Mouse (Mus musculus) adipocyte (in vitro differentiated cells): Measurements from ENCODE around the gene Chd3.

Experiments
- DNase-seq: peaks from one replicate; pipeline ENCODE4 v3.0.0-alpha.2; 2016; ENCODE audit warnings: low spot score

Chd3 gene

GRCm38 (mm10) chr11:69389531-69390399 lies 20.6 kb upstream of the Chd3 start:
- DNase-seq: peak; percentile 95

DNA sequence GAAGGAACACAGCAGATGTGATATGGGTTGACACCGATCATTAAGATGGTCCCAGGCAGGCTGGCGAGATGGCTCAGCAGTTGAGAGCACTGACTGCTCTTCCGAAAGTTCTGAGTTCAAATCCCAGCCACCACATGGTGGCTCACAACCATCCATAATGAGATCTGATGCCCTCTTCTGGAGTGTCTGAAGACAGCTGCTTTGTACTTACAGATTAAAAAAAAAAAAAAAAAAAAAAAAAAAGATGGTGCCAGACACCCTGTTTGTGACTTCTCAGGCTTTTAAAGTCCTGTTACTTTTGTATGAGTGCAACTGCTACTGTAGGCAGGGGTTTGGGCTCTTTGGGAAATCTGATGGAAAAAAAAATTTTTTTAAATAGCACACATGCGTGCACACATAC lies 19.5 kb upstream of the Chd3 start:
- DNase-seq: no peak

DNA sequence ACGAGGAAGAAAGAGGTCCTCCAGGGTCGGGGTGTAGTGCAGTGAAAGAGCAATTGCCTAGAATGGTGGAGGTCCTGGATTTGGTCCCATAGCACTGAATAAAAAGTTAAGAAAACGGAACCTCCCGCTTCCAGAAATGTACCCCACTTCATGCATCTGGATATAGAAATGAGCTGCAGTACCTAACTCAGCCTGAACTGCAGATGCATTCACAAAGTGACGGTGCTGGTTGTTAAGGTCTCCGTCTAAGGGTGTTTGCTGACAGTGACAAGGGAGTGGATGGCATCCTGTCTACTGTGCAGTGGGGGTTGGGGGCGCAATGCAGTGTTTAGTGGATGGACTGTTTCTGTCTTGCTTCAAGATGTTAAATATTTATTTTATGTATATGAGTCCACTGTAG lies 17.6 kb upstream of the Chd3 start:
- no peak for DNase-seq

DNA sequence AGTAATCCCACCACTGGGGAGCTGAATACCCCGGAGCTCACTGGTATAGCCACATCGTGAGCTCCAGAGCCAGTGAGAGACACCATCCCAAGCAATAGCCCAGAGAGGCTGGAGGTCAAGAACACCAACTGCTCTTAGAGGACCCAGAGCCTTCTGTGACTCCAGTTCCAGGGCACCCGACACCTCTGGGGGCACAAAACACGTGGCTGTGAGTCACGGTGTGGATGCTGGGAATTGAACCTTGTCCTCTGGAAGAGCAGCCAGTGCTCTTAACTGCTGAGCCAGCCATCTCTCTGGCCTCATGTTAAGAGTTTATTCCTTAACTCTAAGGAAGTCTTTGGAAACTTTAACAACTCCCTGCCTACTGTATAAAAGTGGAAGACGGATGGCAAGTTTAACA lies 15.8 kb upstream of the Chd3 start:
- no peak for DNase-seq

- DNase-seq: no peak
Observed at GRCm38 (mm10) chr11:69382478-69383105, 13.4 kb upstream of the Chd3 start.

GRCm38 (mm10) chr11:69381356-69381755 lies 12.2 kb upstream of the Chd3 start:
- DNase-seq: no peak

- DNase-seq: no peak
Observed at GRCm38 (mm10) chr11:69379600-69379999, 10.4 kb upstream of the Chd3 start.

- DNase-seq: no peak
Observed at GRCm38 (mm10) chr11:69377766-69378165, 8.6 kb upstream of the Chd3 start.

GRCm38 (mm10) chr11:69375646-69376045 lies 6.4 kb upstream of the Chd3 start:
- no peak for DNase-seq

- no peak for DNase-seq
Observed at GRCm38 (mm10) chr11:69373223-69373965, 4.2 kb upstream of the Chd3 start.

GRCm38 (mm10) chr11:69372780-69373170 lies 3.6 kb upstream of the Chd3 start:
- DNase-seq: no peak

DNA sequence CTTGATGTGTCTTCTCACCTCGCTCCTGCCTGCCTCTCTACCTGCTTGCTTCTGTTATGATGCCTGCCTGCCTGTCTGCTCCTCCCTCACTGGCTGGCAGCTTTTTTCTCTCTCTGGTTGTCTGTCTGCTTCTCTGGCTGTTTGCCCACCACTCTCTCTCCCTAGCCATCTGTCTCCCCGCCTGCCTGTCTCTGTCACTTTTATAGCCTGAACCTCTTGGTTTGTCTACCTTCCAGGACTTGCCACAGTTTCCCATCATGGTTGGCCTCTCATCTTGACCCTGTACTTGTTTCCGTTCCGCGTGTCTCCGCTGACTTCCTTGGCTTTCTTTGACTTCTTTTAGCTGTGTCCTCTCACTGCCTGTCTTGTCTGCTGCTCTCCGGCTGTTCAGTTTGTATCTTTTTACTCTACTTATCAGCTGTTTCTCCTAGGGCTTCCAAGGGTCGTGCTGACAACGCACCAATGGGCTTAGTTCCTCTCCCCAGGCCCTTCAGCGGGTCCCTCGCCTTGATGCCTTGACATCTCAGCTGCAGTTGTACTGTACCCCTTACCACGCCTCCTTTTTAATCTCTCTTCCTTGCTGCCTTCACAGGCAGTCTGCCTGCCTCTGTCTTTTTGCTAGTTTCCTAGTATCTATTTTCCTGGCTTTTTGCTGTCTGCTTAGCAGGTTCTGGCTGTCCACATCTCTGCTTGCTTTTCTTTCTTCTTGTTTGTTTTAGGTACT lies 3.0 kb upstream of the Chd3 start:
- no peak for DNase-seq

DNA sequence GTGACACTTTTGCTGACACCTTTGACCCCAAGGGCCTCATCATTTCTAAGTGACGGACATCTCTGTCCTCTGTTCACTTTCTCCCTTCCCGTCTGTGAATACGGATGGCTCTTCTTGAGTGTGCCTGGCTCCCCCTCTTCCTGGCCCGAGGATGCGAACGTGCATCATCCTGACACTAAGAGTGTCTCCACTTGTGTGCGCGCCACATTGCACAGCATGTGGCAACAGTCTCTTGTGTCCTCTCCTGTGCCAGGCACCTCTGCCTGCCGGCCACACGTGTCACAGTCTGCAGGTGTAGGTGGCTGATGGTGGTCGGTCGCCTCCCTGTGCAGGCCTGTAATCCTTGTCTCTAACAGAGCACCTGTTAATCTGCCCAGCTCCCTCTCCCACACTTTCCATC lies 2.4 kb upstream of the Chd3 start:
- no peak for DNase-seq

DNA sequence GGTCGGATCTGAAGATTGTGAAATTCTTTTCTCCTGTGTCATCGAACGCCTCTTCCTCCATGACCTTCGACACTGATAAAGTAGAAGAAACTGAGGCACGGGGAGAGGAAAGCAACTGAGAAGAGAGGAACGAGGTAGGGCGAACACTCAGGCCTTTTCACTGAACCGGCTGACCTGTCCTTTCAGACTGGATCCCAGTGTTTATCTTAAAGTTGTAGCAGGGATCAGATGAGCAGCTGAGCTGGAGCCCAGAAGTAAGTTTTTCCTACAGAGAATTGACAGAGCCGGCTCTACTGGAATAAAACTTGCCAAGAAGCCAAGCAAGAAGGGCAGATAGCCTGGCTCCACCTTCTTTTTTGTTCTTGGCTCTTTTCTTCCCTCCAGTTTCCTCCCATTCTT lies 1.6 kb upstream of the Chd3 start:
- DNase-seq: peak; percentile 64

DNA sequence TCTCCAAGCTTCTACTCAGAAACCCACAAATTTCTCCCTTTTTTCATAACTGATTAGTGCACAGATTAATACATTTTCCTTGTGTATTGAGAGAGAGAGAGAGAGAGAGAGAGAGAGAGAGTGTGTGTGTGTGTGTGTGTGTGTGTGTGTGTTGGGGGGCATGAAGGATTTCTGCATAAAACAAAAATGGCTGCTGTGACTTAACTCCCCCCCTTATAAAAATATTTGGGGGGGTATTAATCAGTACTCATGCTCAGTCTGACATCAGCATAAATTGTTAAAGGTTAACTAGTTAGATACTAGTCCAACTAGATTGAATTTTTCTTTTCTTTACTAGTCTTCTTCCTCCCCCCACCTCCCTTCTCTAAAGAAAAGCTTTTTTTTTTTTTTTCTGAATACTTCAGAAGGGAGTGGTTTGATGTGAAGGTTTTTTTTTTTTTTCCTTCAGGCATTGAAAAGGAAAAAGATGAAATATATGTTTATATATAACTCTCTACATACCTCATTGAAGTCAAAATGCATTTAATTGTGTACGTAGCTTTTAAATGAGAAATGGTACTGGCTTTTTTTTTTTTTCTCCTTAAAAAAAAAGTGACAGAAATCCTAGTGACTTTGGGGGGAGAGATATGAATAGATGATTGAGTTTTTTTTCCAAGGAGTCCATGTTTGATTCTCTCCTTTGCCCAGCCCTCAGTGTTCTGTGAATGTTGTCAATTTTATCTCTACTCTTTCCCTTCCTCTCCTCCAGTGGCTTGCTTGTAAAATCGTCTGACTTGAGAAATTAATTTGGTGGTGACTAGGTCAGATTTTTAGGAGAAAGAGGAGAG lies 997 bp upstream of the Chd3 start:
- no peak for DNase-seq

GRCm38 (mm10) chr11:69368356-69369214 lies 621 bp downstream of the Chd3 start:
- peak; percentile 38 for DNase-seq

GRCm38 (mm10) chr11:69367616-69368355 lies 1.4 kb downstream of the Chd3 start:
- DNase-seq: peak; percentile 25

GRCm38 (mm10) chr11:69366855-69367615 lies 2.2 kb downstream of the Chd3 start:
- peak; percentile 26 for DNase-seq
